Mouse (Mus musculus): Measurements from ENCODE around the gene Padi1. TPM values are rescaled to one million over a fixed set of nuclear protein-coding genes. Genes with fewer than 3 reads are reported as not detected.

The Padi1 gene
- polyA plus RNA-seq, 2 experiments from 2014 or later, result 0.61 to 0.63 TPM

DNA sequence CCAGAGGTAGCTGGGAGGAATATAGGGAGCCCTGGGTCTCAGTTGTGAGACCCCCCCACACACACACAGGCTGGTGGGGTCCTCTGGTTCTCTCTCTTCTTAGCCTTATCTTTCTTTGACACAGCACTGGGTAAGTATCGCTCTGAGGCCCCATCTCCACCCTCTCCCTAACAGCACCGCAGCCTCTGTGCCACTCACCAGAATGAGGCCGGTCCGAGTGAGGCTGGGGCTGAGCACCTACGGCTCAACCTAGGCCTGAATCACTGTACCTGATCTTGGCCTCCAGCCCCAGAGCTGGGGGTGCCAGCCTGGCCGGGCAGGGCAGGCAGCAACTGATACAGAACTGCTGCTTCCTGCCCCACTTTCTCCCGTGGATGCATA lies 15.2 kb upstream of the Padi1 start:
- no peak for ATAC-seq

DNA sequence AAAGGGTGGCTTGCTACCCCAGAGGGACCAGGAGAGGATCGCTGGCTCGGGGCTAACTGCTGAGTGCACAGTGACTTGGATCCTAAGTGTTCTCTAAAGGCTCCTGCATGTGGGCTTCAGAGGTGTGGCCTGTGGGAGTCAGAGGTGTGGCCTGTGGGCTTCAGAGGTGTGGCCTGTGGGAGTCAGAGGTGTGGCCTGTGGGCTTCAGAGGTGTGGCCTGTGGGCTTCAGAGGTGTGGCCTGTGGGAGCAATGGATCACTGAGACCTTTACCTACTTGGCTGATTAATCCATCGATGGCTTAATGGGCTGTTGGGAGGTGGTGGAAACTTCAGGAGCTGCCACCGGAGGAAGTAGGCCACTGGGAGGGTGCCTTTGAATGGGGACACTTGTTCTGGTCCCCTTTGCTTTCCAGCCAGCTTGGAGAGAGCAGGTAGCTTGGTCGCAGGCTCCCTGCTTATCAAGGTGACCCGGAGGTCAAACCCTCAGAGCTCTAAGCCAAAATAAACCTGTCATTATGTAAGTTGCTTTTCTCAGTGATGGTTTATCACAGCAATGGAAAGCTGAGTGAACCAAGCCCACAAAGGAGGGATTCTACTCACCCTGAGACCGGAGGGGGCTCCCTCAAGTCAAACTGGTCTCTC lies 14.7 kb upstream of the Padi1 start:
- no peak for ATAC-seq

DNA sequence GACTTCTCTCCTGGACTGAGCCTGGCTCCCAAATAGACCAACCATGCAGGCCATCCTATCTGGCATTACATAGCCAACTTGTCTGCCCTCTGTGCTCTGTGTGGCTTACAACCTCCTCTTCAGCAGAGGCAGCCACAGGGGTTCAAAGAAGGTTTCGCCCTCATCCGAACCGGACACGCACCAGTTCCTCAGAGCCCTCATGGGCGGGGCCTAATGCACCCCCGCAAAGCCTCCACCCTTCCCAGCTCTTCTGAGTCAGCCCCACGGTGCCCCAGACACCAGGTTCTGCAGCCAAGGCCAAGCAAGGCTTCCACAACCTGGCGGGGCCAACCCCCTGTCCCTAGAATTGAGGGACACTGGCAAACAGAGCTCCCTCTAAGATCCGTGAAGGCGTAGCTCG lies 13.7 kb upstream of the Padi1 start:
- ATAC-seq, result no peak

DNA sequence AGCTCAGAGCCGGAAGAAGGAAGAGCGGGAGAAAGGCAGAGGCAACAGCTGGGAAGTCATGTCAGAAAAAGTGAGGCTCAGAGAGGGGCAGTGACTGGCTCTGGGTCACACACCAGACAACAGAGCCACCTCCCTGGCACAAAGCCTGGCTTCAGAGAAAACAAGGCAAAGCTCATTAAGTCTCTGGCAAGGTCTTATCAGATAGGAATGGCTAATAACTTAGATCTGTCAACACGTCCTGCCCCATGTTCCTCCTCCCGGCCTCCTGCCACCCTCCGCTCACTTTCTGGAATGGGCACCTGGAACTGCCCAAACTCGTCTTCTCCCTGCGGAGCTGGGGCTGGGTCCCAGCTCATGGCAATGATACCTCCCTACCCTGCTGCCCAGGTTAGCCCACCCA lies 12.2 kb upstream of the Padi1 start:
- no peak for ATAC-seq

DNA sequence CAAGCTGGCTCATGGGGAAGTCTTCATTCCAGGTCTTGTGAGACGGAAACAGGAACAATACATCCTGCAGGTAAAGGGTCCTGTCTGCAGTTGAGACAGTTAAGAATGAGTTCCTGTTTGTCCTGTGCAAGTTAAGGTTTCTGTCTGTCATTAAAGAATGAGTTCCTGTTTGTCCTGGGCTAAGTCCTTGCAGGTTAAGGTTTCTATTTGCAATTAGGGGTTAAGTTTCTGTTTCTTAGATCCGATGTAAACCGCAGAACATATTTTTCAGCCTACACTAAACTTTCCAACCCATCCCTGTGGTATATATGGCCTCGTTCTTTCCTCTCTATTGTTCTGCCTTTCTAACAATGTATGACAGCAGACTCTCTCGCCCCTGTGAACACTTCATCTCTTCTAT lies 11.5 kb upstream of the Padi1 start:
- ATAC-seq, result peak; percentile 39

DNA sequence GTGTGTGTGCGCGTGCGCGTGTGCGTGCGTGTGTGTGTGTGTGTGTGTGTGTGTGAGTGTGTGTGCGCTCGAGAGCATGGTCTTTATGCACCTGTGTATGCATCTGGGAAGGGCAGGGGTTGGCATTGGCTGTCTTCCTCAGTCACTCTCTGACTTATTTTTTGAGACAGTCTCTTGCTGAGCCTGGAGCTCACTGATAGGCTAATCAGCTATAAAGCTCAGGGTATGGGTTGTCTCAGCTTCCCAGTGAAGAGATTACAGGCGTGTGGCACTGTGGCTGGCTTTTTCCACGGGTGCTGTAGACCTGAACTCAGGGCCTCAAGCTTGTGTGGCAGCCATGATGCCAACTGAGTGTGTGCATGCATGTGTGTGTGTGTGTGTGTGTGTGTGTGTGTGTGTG lies 9.6 kb upstream of the Padi1 start:
- no peak for ATAC-seq

DNA sequence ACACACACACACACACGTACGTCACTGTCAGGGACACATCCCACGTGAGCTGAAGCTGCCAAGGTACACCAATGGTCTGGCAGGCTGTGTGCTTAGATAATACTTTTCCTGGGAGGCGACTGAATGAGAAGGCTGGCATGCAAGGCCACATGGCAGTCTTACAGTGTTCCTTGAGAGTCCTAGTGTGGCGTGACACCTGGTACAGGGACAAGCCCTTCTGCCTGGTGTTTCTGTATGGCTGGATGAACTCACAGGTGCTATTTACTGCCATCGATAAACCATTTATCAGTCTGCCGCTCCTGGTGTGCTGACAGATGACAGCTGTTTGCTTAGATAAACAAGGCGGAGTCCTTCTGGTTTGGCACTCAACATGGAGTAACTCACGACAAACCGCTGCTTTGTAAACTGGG lies 8.9 kb upstream of the Padi1 start:
- ATAC-seq, result no peak

DNA sequence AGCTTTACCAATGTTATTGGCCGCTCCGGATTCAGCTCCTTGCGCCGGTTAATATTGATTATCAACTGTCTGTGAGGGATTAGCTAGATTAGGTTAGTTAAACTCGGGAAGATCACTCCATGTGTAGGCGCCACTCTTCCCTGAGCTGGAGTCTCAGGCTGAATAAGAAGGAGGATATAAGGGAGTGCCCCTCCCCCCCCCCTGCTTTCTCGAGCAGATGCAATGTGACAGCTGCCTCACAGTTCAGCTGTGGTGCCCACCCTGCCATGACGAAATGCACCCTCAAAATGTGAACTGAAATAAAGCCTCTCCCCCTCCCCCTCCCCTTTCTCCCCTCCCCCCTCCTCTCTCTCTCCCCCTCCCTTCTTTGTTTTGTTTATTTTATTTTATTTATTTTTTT lies 8.0 kb upstream of the Padi1 start:
- ATAC-seq, result no peak

DNA sequence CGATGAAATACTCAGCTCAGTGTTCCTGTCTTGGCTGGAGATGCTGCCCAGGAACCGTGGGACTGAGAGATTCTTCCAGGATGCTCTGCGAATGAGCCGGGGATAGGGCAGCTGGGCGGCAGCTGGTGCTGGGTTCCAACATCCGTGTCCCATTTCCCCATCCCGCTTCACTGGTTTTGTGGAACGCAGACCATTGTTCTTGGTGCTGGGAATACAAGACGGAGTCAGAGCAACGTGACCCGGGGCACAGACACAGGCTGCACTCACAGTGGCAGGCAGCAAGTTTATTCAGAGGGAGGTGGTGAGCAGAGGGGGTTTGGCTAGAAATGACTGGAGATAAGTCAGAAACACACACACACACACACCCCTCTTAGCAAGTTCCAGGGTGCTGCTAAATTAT lies 3.7 kb upstream of the Padi1 start:
- ATAC-seq, result no peak

DNA sequence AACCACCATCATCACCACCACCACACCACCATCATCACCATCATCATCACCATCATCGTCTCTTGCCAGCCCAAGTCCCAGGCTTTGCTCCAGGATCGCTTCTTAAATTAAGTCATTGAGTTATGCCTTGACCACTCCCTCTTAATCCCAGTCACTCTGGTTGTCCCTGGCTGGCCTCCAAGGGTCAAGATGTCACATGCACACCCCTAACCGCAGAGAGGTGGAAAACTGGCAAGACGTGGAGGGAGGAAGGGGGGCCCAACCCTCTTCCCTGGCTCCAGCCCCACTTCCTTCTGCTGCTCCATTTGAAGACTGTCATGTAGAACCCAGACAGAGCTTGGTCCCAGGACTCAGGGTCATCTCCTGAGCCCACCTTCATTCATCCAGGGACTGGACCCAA lies 587 bp downstream of the Padi1 start:
- no peak for ATAC-seq

DNA sequence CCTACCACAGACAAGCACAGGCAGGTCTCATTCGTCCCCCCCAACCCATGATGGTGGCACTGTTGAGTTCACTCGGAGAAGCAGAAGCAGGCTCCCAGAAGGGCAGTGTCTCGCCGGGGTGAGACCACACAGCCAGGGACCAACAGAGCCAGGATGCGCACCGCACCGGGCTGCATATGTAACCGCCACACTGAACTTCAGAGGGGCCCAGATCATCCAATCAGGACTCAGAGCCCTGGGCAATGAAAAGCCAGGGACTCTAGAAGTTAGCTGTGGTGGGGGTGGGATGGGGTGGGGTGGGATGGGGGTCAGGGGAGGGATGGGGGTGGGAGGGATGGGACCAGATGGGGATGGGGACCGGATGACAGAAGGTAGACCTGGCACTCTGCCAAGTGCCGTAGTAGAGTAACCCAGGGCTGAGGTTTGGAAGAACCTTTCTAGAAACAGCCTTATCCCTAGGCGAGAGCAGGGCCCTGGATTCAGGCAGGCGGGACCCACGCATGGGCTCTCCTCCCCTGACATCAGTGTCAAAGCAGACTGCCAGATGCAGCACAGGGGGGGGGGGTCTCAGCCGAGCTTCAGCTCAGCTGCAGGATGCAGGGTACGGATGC lies 1.8 kb downstream of the Padi1 start:
- ATAC-seq, result no peak

DNA sequence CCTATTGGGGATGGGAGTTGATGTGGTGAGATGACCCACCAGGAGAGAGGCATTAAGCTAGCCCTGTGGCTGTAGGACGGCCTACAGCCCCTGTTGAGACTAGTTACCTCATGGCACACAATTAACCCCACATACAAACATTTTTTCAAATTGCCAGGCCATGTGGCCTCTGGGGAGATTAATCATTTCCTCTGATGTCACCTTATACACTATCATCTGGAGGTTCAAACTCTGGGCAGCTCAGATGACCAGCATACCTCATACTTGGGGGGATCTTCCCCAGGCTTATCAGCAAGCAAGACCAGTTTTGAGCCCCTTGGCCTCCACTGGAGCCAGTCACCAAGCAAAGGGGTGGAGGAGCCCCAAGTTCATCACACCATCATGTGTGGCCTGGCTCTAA lies 2.7 kb downstream of the Padi1 start:
- ATAC-seq, result no peak

DNA sequence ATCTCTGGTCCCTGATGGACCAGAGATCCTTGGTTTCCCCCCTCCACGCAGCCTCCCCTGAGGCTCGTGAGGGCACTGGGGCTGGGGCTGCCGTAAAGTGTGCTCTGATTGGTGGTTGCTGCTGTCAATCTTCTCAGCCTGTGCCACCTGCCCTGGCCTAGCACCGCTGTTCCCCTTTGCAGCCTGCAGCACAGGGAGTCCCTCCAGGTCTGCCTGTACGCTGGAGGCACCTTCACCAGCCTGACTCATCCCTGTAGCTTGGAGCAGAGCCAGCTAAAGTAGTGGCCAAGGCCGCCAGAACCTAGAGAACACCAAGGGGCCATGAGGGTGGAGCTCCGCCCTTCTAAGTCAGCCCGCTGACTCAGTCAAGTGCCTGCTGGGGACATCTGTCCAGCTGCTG lies 7.7 kb downstream of the Padi1 start:
- ATAC-seq, result no peak

DNA sequence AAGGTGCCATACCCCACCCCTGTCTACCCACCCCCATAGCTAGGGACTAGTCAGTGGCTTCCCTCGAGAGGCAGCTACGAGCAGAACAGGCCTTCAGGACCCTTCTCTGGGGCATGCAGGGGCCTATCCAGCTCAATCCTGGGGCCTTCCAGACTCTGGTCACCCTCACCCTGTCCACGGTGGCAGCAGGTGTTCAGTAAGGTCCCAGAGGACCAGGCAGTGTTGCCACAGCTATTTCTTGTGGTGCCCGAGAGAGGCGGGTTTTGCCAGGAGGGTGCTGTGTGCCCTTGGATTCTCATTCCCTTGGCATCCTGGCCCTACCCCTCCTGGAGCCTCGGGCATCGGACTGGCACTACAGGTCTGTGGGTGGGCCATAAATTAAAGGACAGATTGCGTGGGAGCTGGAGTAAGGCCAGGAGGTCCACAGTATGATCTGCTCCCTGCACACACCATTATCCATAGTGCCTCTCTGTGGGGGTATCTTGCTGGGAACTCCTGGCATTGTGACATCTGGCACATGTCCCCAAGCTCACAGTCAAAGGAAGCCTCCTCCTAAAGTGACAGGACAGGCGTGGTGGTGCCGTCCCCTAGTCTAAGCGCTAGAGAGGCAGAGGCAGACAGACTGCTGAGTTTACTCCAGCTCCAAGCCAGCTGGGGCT lies 9.2 kb downstream of the Padi1 start:
- ATAC-seq, result no peak

DNA sequence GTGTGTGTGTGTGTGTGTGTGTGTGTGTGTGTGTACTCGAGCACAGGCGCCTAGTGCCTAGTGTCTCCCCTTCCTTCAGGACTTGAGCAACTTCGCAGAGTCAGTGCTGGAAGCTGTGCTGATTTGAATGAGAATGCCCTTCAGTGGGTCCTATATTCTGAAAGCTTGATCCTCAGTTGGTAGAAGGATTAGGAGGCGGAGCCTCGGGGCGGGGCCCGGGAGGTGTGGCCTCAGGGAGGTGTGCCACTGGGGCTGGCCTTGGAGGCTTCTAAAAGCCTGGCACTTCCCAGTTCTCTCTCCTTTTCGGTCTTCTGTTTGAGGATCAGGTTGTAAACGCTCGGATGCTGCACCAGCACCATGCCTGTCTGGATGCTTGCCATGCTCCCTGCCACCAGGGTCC lies 9.9 kb downstream of the Padi1 start:
- ATAC-seq, result no peak

DNA sequence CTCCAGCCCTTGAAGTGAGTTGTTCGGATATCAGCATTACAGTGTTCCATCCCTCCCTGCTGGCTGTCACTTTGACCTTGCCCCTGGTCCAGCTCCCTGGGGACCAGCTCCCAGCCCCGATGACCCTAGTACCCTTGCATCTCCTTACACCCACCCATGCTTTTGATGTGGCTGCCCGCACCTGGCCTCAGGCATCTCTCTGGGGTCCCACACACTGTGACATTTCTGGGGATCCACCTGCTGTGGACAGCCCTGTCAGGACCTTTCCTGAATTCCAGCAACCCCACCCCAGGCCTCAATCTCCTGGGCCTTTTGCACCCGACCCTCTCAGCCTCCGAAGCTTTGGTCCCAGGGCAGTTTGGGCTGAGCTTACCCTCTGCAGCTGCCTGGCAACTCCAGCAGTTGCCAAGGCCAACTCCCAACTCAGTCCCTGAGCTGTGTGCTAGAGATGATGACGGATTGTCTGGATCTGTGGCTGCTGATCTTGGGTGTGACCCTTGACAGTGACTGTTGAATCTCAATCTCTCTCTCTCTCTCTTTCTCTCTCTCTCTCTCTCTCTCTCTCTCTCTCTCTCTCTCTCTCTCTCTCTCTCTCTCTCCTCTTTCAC lies 11.1 kb downstream of the Padi1 start:
- no peak for ATAC-seq

DNA sequence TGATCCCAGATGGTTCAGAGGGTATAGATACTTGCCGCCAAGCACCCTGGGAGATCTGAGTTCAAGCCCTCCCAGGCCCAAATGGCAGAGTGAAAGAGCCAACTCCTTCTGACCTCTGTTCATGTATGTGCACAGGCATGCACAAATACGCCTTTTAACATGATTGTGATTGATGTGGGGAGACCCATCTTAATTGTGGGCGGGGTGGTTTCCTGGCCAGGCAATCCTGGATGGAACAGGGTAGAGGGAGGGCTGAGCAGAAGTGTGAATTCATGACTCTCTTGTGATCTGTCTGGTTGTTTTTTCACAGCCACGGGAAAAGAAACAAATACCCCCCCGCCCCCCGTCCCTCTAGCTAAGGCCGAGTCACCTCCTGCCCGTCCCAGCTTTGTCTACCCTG lies 12.8 kb downstream of the Padi1 start:
- ATAC-seq, result no peak

DNA sequence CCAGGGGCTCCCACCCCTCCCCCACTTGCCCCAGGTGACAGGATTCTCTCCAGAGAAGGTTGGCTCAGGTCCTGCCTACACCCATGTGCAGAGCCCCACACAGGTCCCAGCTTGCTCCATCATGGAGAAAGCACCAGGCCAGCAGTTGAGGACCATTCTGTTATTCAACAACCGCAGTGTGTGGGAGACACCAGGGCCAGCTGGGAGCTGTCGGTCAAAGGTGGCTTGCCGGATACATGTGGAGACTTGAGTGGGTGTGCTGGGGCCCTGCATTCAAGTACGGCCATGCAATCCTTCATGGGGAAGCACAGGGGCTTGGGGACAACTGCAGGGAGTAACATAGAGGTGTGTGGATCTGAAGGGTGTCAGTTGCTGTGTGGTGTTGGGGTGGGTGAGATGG lies 13.8 kb downstream of the Padi1 start:
- ATAC-seq, result no peak

DNA sequence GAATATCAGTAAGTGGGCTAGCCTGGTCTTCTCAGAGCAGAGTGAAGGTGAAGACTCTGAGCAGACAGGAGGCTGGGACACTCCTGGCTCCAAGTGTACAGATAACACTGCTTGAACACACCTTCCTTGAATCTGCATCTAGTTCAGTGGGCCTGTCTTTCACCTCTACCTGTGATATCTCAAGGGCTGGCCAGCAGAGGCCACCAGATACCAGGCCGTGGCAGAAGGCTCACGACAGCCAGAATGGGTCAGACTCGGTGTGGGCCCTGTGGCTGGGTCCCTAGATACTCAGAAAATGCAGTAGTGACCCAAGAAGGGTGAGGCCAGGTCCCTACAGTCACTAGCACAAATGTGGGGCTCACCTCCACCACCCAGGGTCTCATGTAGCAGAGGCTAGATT lies 18.3 kb downstream of the Padi1 start:
- ATAC-seq, result no peak

DNA sequence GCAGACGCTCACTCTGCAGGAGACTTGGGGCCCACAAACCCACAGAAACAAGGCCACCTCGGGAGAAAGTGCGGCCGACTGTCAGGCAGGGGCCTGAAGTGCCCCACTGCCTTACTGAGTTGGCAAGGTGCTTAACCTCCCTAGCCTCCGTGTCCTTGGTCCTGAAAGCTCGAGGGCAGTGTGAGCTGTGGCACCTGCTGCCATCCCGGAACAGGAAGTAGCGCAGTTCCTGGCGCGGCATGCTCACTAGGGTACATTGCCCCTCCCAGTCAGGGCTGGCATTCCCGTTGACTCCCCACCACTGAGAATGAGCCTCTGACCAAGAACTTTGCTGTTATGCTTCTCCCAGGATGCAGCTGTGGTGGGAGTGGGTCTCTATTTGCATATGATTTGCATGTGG lies 19.6 kb downstream of the Padi1 start:
- no peak for ATAC-seq

DNA sequence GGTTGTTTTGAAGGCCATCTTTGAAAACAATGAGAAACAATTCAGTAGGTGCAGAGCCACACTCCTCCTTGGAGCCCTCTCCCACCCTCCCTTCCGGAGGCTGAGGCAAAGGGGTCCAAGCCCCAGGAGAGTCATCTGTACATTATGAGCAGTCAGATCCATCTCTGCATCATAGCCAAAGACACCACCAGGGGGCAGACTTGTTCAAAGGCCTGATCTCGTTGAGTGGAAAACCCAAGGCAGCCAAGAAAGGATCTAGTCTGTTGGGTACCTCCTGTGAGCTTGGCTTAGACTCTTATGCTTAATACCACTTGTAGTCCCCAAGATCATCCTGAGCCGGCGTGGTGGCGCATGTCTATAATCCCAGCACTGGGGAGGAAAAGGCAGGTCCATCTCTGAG lies 23.6 kb downstream of the Padi1 start:
- ATAC-seq, result no peak

DNA sequence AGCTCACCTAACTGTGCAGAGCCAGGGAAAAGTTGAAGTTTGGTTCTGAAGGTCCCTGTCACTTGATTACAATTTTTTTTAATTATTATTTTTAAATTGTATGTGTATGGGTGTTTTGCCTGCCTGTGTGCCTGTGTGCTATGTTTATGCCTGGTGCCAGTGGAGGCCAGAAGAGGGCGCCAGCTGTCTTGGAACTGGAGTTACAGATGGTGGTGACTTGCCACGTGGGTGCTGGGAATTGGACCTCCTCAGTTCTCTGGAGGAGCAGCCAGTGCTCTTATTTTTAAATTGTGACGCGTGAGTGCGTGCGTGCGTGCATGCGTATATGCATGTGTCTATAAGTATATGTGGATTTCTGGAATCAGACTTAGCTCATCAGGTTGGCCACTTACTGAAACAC lies 28.2 kb downstream of the Padi1 start:
- no peak for ATAC-seq

DNA sequence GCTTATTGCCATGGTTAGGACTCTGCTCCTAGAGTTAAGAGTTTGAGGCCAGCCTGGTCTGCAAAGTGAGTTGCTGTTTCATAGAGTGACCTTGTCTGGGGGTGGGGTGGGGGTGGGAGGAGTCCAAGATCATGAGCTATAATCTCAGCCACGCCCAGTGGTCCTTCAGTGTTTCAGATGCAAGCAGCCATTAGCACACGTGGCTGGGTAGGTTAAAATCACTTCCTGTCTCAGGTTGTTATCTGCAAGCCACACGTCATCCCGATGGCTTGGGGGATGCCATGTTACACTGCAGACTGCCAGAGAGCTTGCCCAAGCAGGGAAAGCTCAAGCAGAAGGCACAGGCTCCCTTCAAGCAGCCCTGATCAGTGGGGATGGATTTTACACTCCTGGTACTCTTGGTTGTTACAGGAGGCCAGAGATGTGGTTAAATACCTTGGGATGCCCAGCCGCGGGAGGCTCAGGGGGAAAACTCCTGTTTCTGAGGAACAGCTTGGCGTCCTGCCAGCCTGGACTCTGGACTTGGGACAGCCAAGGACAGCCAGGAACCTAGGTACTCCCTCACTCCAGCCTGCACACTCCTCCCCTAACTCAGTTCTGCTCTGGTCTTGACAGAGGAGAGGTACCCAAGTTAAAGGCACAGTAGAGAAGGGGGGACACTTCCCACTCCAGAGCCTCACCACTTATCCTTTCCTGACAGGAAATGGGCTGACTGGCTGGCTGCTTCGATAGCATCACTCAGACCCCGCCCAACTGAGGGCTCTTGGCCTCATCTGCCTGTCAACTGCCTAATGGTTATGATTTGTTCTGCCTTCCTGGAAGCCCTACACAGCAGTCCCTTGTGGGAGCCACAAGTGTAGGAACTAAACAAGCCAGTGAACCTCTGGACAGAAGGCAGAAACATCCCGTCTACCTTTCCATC lies 29.3 kb downstream of the Padi1 start:
- peak; percentile 69 for ATAC-seq

Measured in CD4-positive, CD25-positive, alpha-beta regulatory T cell, adult 4 months (primary cell).